ENCODE assay signal across 15 mouse cellular contexts in genomic region chr10:6156941-6157340, GRCm38 (mm10).
"Had no signal": no experiment of that assay in that cellular context is flagged by ENCODE, and none has a peak within 500 bp of the region (broad histone marks: within the 10 kb centered on the region; RNA-seq: fewer than 3 reads in every experiment).

No protein-coding gene starts in this region.

- H3K4me2 ChIP-seq: liver, embryonic 12.5 days; lung, embryonic 14.5 days; neural tube, embryonic 12.5 days; stomach, embryonic 15.5 days had no signal

- H3K4me3 ChIP-seq: liver, embryonic 12.5 days; megakaryocyte, embryonic 14.5 days; neural tube, embryonic 12.5 days; stomach, embryonic 15.5 days had no signal

- H3K9ac ChIP-seq: liver, embryonic 12.5 days; liver, embryonic 14.5 days; lung, embryonic 14.5 days; neural tube, embryonic 12.5 days; stomach, embryonic 15.5 days had no signal

- H3K36me3 ChIP-seq: liver, embryonic 12.5 days; neural tube, embryonic 12.5 days; stomach, embryonic 15.5 days had no signal

- H3K27ac ChIP-seq: liver, embryonic 12.5 days; liver, embryonic 14.5 days; macrophage; neural tube, embryonic 12.5 days; stomach, embryonic 15.5 days; stomach, postnatal 0 days had no signal

- H3K4me1 ChIP-seq: liver, embryonic 12.5 days; megakaryocyte, embryonic 14.5 days; neural tube, embryonic 12.5 days; stomach, embryonic 15.5 days had no signal

- ATAC-seq: liver, embryonic 12.5 days had no signal

- H3K27me3 ChIP-seq: liver, embryonic 12.5 days; megakaryocyte, embryonic 14.5 days; neural tube, embryonic 12.5 days; stomach, embryonic 15.5 days had no signal

- H3K9me3 ChIP-seq: liver, embryonic 12.5 days; megakaryocyte, embryonic 14.5 days; neural tube, embryonic 12.5 days; stomach, embryonic 15.5 days had no signal

- DNase-seq: lung, adult 18-20 months; lung, embryonic 14.5 days; lung, postnatal 10 days; midbrain, embryonic 14.5 days; right cerebral cortex, postnatal 14 days; thymus, adult 2 months; thymus, postnatal 25 days; thymus, postnatal 4 days had no signal
